Mouse (Mus musculus) forelimb bud, embryonic 11.5 days (tissue): ENCODE results near the gene St8sia1.

ENCODE experiments used
- DNase-seq: peaks from one replicate; pipeline ENCODE4 v3.0.0-alpha.2; 2012; ENCODE audit warnings: low read depth, low spot score

St8sia1 gene

GRCm38 (mm10) chr6:142908911-142909770 lies 55.1 kb downstream of the St8sia1 start:
- no peak for DNase-seq

- no peak for DNase-seq
Observed at GRCm38 (mm10) chr6:142908412-142908811, 55.8 kb downstream of the St8sia1 start.

- no peak for DNase-seq
Observed at GRCm38 (mm10) chr6:142895371-142895770, 68.9 kb downstream of the St8sia1 start.

- no peak for DNase-seq
Observed at GRCm38 (mm10) chr6:142893716-142894115, 70.5 kb downstream of the St8sia1 start.

- DNase-seq, result no peak
Observed at GRCm38 (mm10) chr6:142890321-142890720, 73.9 kb downstream of the St8sia1 start.

- no peak for DNase-seq
Observed at GRCm38 (mm10) chr6:142888970-142889740, 75.1 kb downstream of the St8sia1 start.

- DNase-seq, result no peak
Observed at GRCm38 (mm10) chr6:142888346-142888745, 75.9 kb downstream of the St8sia1 start.

GRCm38 (mm10) chr6:142887375-142887774 lies 76.9 kb downstream of the St8sia1 start:
- DNase-seq, result no peak

- DNase-seq, result no peak
Observed at GRCm38 (mm10) chr6:142885364-142886154, 78.7 kb downstream of the St8sia1 start.

- no peak for DNase-seq
Observed at GRCm38 (mm10) chr6:142884128-142884527, 80.1 kb downstream of the St8sia1 start.

- DNase-seq, result no peak
Observed at GRCm38 (mm10) chr6:142880849-142881470, 83.3 kb downstream of the St8sia1 start.

- peak; percentile 58 for DNase-seq
Observed at GRCm38 (mm10) chr6:142878744-142879701, 85.2 kb downstream of the St8sia1 start.

- DNase-seq, result no peak
Observed at GRCm38 (mm10) chr6:142877221-142877620, 87.0 kb downstream of the St8sia1 start.

GRCm38 (mm10) chr6:142876279-142876899 lies 87.9 kb downstream of the St8sia1 start:
- DNase-seq, result peak; percentile 53

GRCm38 (mm10) chr6:142873795-142874563 lies 90.3 kb downstream of the St8sia1 start:
- no peak for DNase-seq

- no peak for DNase-seq
Observed at GRCm38 (mm10) chr6:142869715-142870422, 94.4 kb downstream of the St8sia1 start.

- no peak for DNase-seq
Observed at GRCm38 (mm10) chr6:142867471-142868055, 96.7 kb downstream of the St8sia1 start.

- no peak for DNase-seq
Observed at GRCm38 (mm10) chr6:142867023-142867422, 97.2 kb downstream of the St8sia1 start.
